Mouse (Mus musculus) megakaryocyte, embryonic 14.5 days (primary cell): ENCODE measurements around the gene Kcnh4.

Experiments
- FLI1 ChIP-seq: IDR thresholded peaks from 2 replicates; pipeline ENCODE4 v1.6.1; 2012; ENCODE audit warnings: low read length, inconsistent platforms, mixed read lengths
- GATA1 ChIP-seq: IDR thresholded peaks from 3 replicates; pipeline ENCODE4 v1.6.1; 2012; ENCODE audit warnings: mixed read lengths, low read length, inconsistent platforms, borderline replicate concordance

GRCm38 (mm10) chr11:100738066-100738604 is 21.6 kb downstream of the Kcnh4 start, which contains the start of gene Rab5c:
- TF ChIP-seq FLI1 (peak; percentile 58; the same call in 1 of the 2 replicates), GATA1 (peak; percentile 60; the same call in 1 of the 3 replicates)
